Mouse (Mus musculus): ENCODE data around the gene A3galt2.

A3galt2 gene

DNA sequence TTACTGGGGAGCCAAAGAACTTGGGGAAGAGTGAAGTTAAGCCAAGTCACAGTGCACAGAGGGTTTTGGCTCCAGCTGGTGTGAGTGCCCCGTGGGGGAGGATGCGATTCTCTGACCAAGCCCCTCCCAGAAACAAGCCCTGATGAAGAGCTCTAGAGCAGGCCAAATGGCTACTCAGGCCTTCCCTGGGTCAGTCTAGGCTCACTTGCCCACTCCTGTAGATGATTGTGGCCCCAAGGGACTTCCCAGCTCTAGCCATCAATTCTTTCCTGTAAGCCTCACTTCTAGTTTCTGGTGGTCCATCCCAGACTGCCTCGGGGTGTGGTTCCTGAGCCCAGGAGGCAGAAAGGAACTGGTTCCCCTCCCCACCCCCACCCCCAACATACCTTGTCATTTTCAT lies at the start of gene A3galt2:
Gene A3galt2 (plus strand): TSS at position 301 of the 400 bp plus-strand sequence.
- no peak for DNase-seq (ENCODE audit: low spot score)

DNA sequence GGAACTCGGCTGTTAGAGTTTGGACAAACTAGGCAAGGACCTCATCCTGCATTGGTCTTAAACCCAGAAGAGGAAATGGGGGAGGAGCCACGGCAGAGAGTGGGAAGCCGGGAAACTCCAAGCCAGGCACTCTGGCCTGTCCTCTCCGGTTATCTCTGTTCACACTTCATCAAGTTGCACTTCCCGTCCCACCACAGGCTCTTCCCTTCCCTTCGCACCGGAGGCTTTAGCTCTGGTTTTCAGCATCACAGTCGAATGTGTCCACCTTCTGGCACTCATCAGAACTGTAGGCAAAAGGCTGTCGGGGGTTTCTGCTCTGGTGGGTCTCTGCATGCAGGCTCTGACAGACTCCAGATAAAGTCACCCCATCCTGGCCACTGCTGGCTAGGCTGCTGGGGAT lies 48.5 kb upstream of the A3galt2 start:
- DNase-seq (ENCODE audit: low spot score) = peak; percentile 80

DNA sequence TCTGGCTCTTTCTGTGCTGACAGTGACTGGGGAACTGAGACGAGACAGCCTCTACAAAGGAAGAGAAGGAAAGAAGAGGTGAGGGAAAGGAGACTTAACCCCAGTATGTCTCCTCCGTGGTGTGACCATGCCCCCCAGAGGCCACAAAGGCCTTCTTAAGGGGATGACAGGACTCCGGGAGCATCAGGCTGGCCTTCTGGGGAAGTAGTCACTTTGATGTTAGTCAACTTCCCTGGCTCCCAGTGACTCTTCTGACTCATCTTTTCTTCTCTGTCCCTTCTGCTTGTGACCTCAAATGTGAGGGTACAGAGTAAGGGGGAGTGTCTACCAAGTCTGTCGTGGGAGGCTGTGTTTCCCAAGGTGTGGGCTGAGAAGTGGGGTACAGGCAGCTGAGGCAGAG lies 47.8 kb upstream of the A3galt2 start:
- DNase-seq (ENCODE audit: low spot score) = no peak

DNA sequence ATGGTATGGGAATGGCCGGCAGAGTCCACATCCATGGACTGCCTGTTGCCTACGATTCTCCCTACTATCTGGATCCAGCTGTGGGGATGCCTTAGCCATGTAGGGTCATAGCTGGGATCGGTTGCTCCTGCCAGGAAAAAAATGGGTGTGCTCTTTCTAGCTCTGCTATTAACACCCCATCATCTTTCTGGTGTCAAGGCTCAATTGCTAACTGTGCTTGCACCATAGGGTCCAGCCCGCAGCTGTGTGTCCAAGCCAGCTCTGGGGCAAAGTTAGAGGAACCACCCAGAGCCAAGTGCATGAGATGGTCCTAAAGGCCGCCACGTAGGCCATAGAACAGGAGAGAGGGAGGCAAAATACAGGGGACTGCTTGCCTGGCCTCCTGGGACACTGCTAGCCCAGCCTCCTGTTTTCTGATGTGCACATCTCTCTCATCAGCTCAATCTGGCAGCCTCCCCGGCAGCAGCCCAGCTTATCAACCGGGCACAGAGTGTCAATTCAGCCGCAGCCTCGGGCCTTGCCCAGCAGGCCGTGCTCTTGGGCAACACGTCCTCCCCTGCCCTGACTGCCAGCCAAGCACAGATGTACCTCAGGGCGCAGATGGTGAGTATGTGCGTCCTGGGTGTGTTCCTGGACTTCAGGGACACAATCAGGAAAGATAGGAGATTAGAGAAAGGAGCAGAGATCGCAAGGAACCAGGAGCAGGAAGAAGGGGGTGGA lies 45.9 kb upstream of the A3galt2 start:
- DNase-seq (ENCODE audit: low spot score) = no peak

DNA sequence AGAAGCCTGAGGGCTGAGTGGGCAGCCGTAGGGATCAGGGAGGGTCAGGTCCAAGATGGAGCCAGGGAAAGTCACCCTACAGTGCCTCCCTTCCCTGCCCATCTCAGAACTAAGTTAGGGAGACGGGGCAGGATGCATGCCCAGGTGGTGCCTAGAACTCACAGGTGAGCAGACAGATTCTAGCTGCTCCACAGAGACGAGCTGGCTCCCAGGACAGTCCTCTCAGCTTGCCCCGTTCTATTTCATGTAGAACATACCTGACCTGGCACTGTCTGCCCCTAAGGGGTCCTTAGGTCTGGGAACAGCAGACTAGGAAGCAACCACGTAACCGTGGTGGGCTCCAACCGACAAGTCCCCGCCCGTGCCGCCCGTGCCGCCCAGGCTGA lies 45.4 kb upstream of the A3galt2 start:
- no peak for DNase-seq (ENCODE audit: low spot score)

DNA sequence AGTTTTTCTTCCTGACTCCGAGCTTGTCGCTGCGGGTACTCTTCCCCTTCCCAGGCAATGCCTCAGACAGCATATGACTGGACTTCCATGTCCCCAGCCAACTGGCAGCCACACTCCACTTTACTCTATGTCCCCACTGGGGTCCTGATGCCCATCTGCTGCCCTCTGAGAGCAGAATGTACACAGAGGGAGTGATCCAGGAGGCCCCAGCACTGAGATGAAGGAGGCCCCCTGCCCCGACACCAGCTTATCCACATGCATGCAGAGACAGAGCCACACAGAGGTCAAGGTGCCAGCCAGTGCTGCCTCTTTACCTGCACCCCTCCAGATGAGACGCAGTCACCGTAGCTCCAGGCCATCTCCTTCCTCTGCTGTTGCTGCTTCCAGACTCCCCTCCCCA lies 44.9 kb upstream of the A3galt2 start:
- no peak for DNase-seq (ENCODE audit: low spot score)

DNA sequence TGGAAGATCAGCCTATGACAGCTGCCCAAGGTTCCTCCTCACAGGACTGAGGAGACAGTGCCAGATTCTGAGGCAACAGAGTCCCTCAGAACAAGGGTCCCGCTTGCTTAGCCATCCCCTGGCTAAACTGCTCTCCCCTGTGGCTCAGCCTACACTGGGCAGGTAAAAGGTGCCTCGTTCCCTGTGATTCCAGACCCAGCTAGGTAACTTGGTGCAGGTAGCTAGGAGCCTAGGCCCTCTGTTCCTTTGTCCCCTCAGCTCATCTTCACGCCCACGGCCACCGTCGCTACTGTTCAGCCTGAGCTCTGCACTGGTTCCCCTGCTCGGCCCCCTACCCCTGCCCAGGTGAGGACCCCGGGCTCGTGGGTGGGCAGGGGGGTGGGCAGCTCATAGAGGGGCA lies 44.4 kb upstream of the A3galt2 start:
- DNase-seq (ENCODE audit: low spot score) = no peak

DNA sequence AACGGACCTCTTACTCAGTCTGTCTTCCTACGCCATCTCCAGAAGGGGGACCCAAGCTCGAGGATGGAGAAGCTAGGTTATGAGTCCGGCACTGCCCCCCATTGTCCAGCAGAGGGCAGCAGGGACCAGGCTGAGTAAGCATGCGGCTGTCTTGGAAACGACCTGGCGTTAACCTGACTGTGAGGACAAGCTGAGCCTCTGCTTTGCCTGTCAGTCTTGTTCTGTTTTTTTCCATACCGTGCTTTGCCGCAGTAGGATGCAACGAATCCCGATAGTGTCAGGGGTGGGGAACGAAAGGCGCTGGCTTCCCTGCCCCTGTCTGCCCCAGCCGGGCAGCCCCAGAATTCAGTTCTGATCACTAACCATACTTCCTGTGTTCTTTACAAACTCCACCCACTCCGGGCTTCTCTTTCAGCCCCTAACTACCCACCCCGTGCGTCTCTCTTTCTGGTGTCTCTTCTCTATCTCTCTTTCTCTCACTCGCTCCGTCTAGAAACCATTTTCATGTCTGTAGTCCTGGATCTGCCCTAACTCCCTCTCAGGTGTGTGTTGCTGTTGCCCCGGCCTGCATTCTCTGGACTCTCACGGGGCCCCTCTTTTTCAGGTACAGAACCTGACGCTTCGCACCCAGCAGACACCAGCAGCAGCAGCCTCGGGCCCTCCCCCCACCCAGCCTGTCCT lies 43.6 kb upstream of the A3galt2 start:
- DNase-seq (ENCODE audit: low spot score) = peak; percentile 98

DNA sequence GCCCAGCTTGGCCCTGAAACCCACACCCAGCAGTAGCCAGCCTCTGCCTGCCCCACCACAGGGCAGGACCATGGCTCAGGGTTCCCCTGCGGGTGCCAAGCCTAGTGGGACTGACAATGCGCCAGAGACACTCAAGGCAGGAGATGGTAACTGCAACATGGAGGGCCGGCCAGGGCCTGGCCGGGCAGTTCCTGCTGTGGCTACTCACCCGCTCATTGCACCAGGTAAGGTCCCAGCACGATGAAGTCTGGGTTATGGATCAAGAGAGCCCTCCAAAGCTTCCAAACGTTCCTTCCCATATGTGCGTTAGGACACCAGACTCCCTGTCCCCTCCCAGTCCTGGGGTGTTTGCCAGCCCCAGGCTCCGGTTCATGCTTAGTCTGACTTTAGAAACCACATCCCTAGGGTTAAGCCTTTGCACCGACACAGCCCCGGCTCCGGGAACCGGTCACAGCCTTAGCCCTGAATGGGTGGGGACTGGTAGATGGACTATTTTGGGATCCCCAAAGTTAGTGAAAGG lies 43.0 kb upstream of the A3galt2 start:
- no peak for DNase-seq (ENCODE audit: low spot score)

DNA sequence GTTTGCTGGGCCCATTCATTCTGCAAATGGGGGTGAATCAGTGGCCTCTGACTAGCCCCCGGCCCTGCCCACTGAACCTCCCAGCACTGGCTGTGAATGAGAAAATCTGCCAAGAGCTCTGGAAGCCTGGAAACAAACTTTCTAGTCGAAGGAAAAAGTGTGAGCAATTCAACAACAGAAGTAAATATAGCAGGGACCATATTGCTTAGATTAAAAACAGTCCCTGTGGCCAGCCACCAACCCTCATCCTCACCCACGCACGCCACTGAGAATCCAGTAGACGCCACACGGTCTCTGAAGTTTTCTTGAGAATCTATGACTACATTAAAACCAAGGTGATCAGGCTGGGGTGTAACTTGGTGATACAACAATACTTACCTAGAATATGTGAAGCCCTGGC lies 42.2 kb upstream of the A3galt2 start:
- DNase-seq (ENCODE audit: low spot score) = no peak

DNA sequence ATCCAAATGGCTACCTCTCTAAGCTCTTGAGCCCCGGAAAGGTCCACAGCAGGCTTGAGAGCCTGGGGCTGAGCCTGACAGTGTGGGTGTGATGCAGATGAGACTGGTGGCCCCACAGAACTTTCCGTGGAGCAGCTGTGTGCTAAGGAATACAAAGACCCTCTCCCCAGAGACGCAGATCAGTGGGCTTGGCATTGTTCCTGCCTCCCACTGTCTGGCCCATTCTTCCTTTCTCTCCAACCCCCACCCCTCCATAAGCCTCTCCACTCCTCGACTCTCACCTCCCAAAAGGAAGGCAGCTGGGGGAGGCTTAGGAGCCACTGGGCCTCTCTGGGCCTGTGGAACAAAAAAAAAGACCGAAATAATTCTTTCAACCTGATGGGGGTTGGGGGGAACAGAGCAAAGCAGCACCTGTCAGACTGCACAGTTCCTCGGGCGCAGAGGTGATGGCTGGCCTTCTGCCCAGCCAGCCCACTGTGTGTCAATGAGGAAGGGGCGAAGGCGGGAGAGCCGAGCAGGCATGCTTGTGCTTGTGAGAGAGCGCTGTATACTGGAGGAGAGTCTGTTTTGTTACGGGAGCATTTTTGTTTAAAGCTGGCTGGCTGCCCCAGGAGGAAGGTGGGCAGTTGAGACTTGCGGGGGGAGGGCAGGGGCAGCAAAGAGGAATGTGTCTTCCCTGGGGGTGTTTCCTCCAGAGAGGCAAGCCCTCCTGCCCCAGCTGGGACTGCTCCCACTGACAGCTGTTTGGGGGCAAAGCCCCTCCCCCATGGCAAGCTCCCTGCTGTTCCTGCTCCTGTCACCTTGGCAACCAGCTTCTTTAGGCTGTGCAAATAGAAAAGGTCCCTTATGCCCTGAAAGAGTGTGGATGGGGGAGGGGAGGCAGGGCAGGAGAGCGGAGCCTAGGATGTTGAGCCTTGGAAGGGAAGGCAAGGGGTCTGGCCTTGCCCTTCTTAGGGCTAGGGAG lies 39.6 kb upstream of the A3galt2 start:
- DNase-seq (ENCODE audit: low spot score) = peak; percentile 97

DNA sequence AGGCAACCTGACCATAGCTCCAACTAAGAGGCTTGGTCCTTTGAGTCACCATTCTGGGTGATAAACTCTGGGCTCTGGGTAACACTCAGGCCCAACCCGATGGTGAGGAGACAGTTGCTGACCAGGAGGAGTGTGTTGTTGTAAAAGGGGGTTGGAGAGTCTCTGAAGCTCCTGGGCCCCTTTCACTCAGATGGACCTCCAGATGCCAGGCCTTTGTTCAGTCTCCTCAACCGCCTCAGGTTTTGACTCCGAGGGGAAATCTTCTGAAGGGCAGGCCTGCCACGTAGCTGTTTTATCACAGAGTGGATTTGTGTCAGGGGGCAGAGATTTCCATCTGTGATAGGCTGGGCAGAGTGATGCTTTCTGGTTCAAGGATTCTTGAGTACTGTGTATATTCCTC lies 38.9 kb upstream of the A3galt2 start:
- DNase-seq (ENCODE audit: low spot score) = peak; percentile 60

DNA sequence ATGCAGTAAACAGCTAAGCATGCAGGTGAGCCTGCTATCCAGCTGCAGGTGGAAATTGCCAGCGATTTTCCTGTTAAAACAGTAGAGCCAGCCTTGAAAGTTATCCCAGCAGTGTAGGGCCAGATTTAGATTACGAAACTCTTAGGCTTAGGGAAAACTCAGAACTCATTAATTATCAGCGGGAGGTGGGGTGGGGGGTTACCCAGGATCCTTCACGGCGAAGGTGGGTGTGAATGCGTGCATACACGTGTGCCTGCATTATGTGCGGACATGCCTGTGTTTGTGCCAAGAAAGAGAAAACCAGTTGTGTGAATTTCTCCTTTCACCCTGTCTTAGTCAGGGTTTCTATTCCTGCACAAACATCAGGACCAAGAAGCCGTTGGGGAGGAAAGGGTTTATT lies 38.4 kb upstream of the A3galt2 start:
- DNase-seq (ENCODE audit: low spot score) = no peak

DNA sequence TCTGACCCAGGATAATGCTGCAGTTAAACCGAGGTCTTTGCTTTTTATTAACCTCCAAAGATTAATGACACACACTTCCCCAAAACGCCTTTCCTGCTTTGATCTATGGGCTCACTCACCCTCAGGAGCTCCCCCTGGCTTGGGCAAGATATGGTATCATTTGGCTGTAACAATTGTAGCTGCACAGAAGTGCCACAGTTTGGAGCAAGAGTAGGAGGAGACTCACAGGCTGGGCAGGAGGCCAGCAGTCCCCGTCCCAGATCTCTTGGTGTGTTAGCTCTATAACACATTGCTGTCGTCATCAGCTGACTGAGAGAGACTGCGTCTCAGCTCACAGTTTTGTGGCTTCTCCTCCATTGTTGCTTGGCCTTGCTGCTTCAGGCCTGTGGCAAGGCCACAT lies 35.1 kb upstream of the A3galt2 start:
- peak; percentile 64 for DNase-seq (ENCODE audit: low spot score)

DNA sequence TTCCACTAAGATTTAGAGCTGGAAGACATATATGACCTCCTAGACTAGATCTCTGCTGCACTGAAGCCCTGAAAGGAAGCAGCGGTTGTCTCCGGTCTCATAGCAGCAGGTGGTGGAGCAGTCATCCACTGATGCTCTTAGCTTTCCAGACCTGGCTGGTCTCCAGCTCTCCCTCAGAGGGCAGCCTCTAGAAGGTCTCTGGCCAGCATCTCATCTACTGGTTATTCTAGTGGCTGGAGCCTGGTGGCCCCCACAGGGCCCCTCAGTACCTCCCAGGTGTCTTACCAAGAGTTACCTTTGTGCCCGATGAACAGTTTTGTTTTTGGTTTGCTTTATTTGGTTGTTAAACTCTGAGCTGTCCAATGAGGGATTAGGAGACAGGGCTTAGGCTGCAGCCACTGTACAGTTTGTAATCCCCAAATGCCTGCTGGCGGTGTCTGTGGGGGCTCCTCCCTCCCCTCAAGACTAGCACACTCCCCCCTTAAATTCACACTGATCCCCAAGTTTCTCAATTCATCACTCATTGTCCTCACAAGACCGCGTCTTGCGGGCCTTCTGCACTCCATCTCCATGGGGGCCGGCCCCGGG lies 34.0 kb upstream of the A3galt2 start:
- no peak for DNase-seq (ENCODE audit: low spot score)

DNA sequence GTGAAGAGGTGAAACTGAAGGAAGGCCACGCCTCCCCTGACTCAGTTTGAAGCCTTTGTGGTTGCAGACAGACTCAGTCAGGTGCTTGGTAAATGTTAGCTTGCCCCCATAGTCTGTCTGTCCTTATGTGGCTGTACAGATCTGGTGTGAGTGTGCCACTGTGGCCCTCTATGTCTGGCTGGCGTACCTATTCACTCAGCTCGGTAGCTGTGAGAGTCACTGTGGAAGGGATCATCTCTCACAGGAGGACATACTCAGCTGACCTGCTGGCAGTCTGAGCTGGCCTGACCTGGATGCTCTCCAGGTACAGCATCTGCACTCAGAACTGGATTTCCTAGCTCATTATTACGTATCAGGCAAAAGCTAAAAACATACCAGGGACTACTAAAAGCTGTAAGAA lies 33.4 kb upstream of the A3galt2 start:
- no peak for DNase-seq (ENCODE audit: low spot score)

DNA sequence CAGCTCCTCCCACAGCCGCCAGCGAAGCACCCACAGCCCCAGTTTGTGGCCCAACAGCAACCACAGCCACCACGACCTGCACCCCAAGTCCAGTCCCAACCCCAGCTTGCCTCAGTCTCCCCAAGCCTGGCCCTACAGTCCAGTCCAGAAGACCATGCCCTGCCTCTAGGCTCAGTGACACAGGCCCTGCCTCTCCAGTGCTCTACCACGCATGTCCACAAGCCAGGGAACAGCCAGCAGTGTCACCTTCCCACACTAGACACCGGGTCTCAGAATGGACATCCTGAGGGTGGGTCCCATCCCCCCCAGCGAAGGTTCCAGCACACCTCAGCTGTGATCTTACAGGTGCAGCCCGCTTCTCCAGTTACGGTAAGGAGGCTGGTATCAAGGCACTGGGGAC lies 32.2 kb upstream of the A3galt2 start:
- no peak for DNase-seq (ENCODE audit: low spot score)

DNA sequence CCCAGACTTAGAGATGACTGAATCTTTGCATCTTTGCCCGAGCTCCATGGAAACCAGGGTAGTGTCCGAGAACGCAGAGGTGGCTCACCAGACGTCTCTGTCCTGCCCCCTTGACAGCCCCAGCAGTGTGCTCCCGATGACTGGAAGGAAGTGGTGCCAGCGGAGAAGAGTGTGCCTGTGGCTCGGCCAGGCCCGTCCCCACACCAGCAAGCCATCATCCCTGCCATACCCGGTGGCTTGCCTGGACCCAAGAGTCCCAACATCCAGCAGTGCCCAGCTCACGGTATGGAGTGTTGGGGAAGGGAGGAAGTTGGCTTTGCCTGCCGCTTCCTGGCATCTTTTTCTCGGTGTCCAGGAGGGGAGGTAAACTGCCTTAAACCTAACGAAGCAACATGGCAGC lies 31.7 kb upstream of the A3galt2 start:
- DNase-seq (ENCODE audit: low spot score) = no peak

DNA sequence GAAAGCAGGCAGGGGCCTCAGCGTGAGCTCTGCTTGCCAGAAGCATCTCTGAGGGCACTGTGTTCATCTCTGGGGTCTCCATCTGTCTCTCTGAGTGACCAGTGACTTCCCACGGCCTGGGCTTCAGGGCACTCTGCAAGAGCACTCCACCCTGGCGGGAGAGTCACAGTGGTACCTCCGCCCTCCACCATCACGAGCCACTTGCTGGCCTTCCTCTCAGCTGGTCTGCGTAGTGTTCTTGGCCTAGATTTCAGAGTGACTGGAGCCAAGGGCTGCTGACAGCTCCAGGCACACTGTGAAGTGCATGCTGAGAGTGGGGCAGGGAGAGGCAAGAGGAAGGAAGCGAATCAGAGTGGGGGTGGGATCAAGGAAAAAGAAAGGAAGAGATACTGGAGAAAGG lies 31.1 kb upstream of the A3galt2 start:
- DNase-seq (ENCODE audit: low spot score) = no peak

DNA sequence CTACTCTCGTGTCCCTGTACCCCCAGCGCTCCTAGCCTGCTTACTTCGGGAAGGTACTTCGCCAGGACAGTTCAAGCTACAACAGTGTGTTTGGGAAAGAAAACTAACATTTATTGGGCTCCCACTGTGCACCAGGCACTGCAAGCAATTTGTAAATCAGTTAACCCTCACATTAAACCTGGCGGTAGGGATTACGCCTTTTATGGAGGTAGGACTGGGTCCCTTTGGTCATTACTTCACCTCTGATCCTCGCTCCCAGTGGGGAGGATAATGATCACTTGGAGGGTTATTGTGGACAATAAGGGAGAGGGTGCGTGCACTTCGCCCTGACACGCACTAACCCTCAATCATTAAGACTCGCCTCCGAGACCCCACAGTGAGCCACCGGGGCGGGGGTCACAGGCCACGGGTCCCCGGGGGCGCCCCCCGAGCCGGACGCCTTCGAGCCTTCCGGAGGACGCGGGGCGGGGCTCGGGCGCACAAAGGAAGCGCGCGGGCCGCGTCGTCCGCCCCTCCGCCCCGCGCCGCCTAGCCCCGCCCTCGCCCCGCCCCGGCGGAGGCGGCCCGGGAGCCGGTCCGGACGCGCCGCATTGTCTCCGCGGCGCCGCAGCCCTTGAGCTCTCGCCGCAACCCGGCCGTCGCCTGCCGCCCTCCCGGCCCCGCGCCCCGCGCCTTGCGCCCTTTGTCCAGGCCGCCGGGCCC lies 28.0 kb upstream of the A3galt2 start:
- DNase-seq (ENCODE audit: low spot score) = peak; percentile 90

DNA sequence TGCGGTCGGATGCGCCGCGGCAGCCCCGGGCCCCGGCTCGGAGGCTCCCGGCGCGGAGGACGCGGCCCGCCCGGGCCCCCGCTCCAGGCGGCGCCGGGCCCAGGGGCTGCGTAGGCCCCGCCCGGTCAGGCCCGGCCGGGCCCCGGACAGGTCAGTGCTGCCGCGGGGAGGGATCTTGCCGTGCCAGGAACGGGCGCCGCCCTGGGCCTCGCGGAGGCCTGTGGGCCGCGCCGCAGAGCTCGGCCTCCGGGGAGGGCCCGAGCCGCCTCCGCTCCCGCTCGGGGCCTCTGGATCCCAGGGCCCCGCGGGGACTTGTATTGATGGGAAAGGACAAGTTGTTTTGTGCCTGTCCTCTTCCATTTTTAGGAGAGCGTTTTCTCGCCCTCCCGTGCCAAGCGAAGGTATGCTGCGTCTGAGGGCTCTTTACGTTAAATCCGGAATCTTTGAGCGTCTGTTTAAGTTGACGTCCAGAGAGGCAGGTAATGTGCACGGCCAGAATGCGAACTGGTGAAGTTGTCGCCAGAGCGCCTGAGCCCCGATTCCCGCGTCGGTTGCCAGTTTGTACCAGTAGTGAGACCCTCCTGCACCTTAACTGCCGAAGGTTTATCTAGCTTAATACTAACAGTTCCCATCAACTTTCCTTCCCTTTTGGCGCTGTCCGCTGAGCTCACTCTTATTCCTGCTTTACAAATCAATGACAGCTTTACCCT lies 27.3 kb upstream of the A3galt2 start:
- DNase-seq (ENCODE audit: low spot score) = peak; percentile 60

Data from embryo, embryonic 10.5 days (tissue).